Mouse (Mus musculus): ENCODE measurements at regions not wholly inside any gene's neighbourhood (a gene's known extent, or its start where the extent isn't known, plus 50 kb on each side); places are given as distances from the start of the nearest gene placed in this dataset.
"Not testable (repeated sequence)": the region's sequence is repeated elsewhere in the genome, so short reads cannot be mapped to it uniquely, and the experiment has no call there.

- Histone ChIP-seq H3K4me2 (no peak overlapping the region), H3K27me3 (no peaks in the 10 kb centered on the region), H3K27ac (no peak overlapping the region), H3K9me3 (replicated peaks) (no peaks in the 10 kb centered on the region), H3K36me3 (no peaks in the 10 kb centered on the region), H3K9ac (no peak overlapping the region), H3K4me1 (replicated peaks) (no peaks in the 10 kb centered on the region), H3K4me3 (replicated peaks) (no peak overlapping the region)
- WGBS (ENCODE audit: insufficient replicate concordance), result 67% methylated on average over 2 of the region's 2 CpGs
- DNase-seq (no peak), ATAC-seq (ENCODE audit: low read depth) (no peak)
Observed at GRCm38 (mm10) chr5:100309807-100310165, 106.2 kb downstream of the Sec31a start.

GRCm38 (mm10) chr5:100309071-100309806, 106.8 kb downstream of the Sec31a start:
- Histone ChIP-seq H3K4me1 (replicated peaks) (no peaks in the 10 kb centered on the region), H3K27ac (no peak overlapping the region), H3K9ac (no peak overlapping the region), H3K9me3 (replicated peaks) (no peaks in the 10 kb centered on the region), H3K36me3 (no peaks in the 10 kb centered on the region), H3K4me2 (no peak overlapping the region), H3K4me3 (replicated peaks) (no peak overlapping the region), H3K27me3 (no peaks in the 10 kb centered on the region)
- 66% methylated on average over 17 of the region's 17 CpGs for WGBS (ENCODE audit: insufficient replicate concordance)
- no peak for ATAC-seq (ENCODE audit: low read depth)
- DNase-seq, result no peak

GRCm38 (mm10) chr5:100304403-100304802, 111.6 kb downstream of the Sec31a start:
- no peak overlapping the region for H3K9ac ChIP-seq
- no peak overlapping the region for H3K4me2 ChIP-seq
- no peaks in the 10 kb centered on the region for H3K27me3 ChIP-seq
- WGBS (ENCODE audit: insufficient replicate concordance), result 49% methylated on average over 3 of the region's 3 CpGs
- H3K36me3 ChIP-seq, result no peaks in the 10 kb centered on the region
- no peak overlapping the region for H3K27ac ChIP-seq
- H3K4me1 ChIP-seq (replicated peaks), result no peaks in the 10 kb centered on the region
- H3K4me3 ChIP-seq (replicated peaks), result no peak overlapping the region
- DNase-seq (no peak), ATAC-seq (ENCODE audit: low read depth) (no peak)
- H3K9me3 ChIP-seq (replicated peaks), result no peaks in the 10 kb centered on the region

GRCm38 (mm10) chr5:100302068-100302775, 113.8 kb downstream of the Sec31a start:
- DNase-seq, result no peak
- Histone ChIP-seq H3K9me3 (replicated peaks) (no peaks in the 10 kb centered on the region), H3K4me1 (replicated peaks) (no peaks in the 10 kb centered on the region), H3K4me3 (replicated peaks) (no peak overlapping the region), H3K27me3 (no peaks in the 10 kb centered on the region), H3K4me2 (no peak overlapping the region), H3K27ac (no peak overlapping the region), H3K9ac (no peak overlapping the region), H3K36me3 (no peaks in the 10 kb centered on the region)
- no peak for ATAC-seq (ENCODE audit: low read depth)
- WGBS (ENCODE audit: insufficient replicate concordance), result 67% methylated on average over 17 of the region's 17 CpGs

GRCm38 (mm10) chr5:100299141-100299540, 116.9 kb downstream of the Sec31a start:
- 68% methylated on average over 4 of the region's 4 CpGs for WGBS (ENCODE audit: insufficient replicate concordance)
- Histone ChIP-seq H3K36me3 (no peaks in the 10 kb centered on the region), H3K9me3 (replicated peaks) (no peaks in the 10 kb centered on the region), H3K4me1 (replicated peaks) (no peaks in the 10 kb centered on the region), H3K27ac (no peak overlapping the region), H3K27me3 (no peaks in the 10 kb centered on the region), H3K9ac (no peak overlapping the region), H3K4me3 (replicated peaks) (no peak overlapping the region), H3K4me2 (no peak overlapping the region)
- ATAC-seq (ENCODE audit: low read depth), result no peak
- DNase-seq, result no peak

GRCm38 (mm10) chr5:100294189-100294588, 121.8 kb downstream of the Sec31a start:
- no peaks in the 10 kb centered on the region for H3K36me3 ChIP-seq
- H3K9ac ChIP-seq, result no peak overlapping the region
- no peaks in the 10 kb centered on the region for H3K27me3 ChIP-seq
- ATAC-seq (ENCODE audit: low read depth) (no peak), DNase-seq (no peak)
- 68% methylated on average over 7 of the region's 7 CpGs for WGBS (ENCODE audit: insufficient replicate concordance)
- no peak overlapping the region for H3K27ac ChIP-seq
- no peak overlapping the region for H3K4me3 ChIP-seq (replicated peaks)
- no peak overlapping the region for H3K4me2 ChIP-seq
- 0 out of 2 replicates have a peak, but pooled peaks cover 2% of the 10 kb centered on the region for H3K9me3 ChIP-seq (replicated peaks)
- H3K4me1 ChIP-seq (replicated peaks), result no peaks in the 10 kb centered on the region

GRCm38 (mm10) chr5:100280215-100280614, 120.6 kb upstream of the Tmem150c start:
- Histone ChIP-seq H3K4me2 (no peak overlapping the region), H3K9ac (no peak overlapping the region), H3K9me3 (replicated peaks) (no peaks in the 10 kb centered on the region), H3K4me3 (replicated peaks) (no peak overlapping the region), H3K36me3 (no peaks in the 10 kb centered on the region), H3K27ac (no peak overlapping the region), H3K4me1 (replicated peaks) (no peaks in the 10 kb centered on the region), H3K27me3 (no peaks in the 10 kb centered on the region)
- ATAC-seq (ENCODE audit: low read depth) (no peak), DNase-seq (no peak)
- WGBS (ENCODE audit: insufficient replicate concordance), result 70% methylated on average over 4 of the region's 4 CpGs

GRCm38 (mm10) chr5:100279474-100279873, 119.9 kb upstream of the Tmem150c start:
- no peaks in the 10 kb centered on the region for H3K27me3 ChIP-seq
- no peak overlapping the region for H3K27ac ChIP-seq
- H3K4me1 ChIP-seq (replicated peaks), result no peaks in the 10 kb centered on the region
- ATAC-seq (ENCODE audit: low read depth) (no peak), DNase-seq (no peak)
- no peak overlapping the region for H3K4me2 ChIP-seq
- 74% methylated on average over 8 of the region's 8 CpGs for WGBS (ENCODE audit: insufficient replicate concordance)
- no peaks in the 10 kb centered on the region for H3K36me3 ChIP-seq
- H3K9ac ChIP-seq, result no peak overlapping the region
- H3K4me3 ChIP-seq (replicated peaks), result no peak overlapping the region
- no peaks in the 10 kb centered on the region for H3K9me3 ChIP-seq (replicated peaks)

GRCm38 (mm10) chr5:100274674-100275073, 115.1 kb upstream of the Tmem150c start:
- no peak for DNase-seq
- H3K4me1 ChIP-seq (replicated peaks), result no peaks in the 10 kb centered on the region
- no peak for ATAC-seq (ENCODE audit: low read depth)
- H3K4me3 ChIP-seq (replicated peaks), result no peak overlapping the region
- H3K9ac ChIP-seq, result no peak overlapping the region
- H3K36me3 ChIP-seq, result no peaks in the 10 kb centered on the region
- no peaks in the 10 kb centered on the region for H3K9me3 ChIP-seq (replicated peaks)
- H3K4me2 ChIP-seq, result no peak overlapping the region
- WGBS (ENCODE audit: insufficient replicate concordance), result 57% methylated on average over 4 of the region's 4 CpGs
- no peak overlapping the region for H3K27ac ChIP-seq
- no peaks in the 10 kb centered on the region for H3K27me3 ChIP-seq

GRCm38 (mm10) chr5:100271975-100272374, 112.4 kb upstream of the Tmem150c start:
- not testable (repeated sequence) for H3K9me3 ChIP-seq (replicated peaks); H3K27ac ChIP-seq; H3K4me2 ChIP-seq; H3K4me1 ChIP-seq (replicated peaks); H3K4me3 ChIP-seq (replicated peaks); DNase-seq; H3K9ac ChIP-seq; ATAC-seq (ENCODE audit: low read depth); H3K36me3 ChIP-seq; H3K27me3 ChIP-seq
- 28% methylated on average over 9 of the region's 9 CpGs for WGBS (ENCODE audit: insufficient replicate concordance)

- Histone ChIP-seq H3K27me3 (no peaks in the 10 kb centered on the region), H3K9ac (no peak overlapping the region), H3K36me3 (no peaks in the 10 kb centered on the region), H3K9me3 (replicated peaks) (no peaks in the 10 kb centered on the region), H3K4me2 (no peak overlapping the region), H3K4me1 (replicated peaks) (no peaks in the 10 kb centered on the region), H3K4me3 (replicated peaks) (no peak overlapping the region), H3K27ac (no peak overlapping the region)
- ATAC-seq (ENCODE audit: low read depth) (no peak), DNase-seq (no peak)
- 59% methylated on average over 12 of the region's 12 CpGs for WGBS (ENCODE audit: insufficient replicate concordance)
Observed at GRCm38 (mm10) chr5:100270841-100271686, 111.5 kb upstream of the Tmem150c start.
